Mouse (Mus musculus): ENCODE results near the gene Ppih. TPM values are rescaled to one million over a fixed set of nuclear protein-coding genes. Genes with fewer than 3 reads are reported as not detected.
A peak's percentile ranks its signal among the peaks of the same experiment; 100 is the strongest.

Gene Ppih
- total RNA-seq, 1 experiment: 127 TPM

DNA sequence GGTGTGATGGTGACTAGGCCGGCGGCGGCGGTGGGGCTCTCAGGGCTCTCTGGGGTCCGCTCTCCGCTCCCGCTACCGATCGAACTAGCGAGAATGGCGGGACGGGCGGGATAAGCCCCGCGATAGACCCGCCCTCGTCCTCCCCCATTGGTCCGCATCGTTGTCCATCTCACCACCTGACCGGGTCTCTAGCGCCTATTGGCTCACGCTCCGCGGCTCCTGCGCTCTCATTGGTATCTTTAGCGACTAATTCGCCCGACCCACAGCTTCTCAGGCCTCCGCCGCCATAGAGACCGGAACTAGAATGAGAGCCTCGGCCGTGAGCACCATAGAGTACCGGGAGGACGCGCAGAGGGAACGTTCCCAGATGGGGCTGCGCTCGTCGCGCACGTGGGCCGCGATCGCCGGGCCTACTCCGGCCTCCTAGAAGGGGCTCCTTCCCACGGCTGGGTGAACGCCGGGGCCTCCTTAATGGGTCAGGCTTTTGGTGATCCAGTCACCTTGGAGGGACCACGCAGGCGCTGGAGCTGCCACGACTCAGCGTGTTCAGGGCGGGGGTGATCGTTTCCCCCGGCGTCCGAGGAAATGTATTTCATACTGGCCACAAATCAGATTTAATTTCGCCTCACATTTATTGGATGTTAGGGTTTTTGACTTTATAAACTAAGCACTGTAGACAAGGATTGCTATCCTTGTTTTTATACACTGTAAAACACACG is 25.8 kb downstream of the Ppih start, which contains the start of gene Ybx1:
TSS of gene Ybx1 (minus strand) at position 190 of the 719 bp plus-strand sequence.
- peak; percentile 96 for DNase-seq (ENCODE audit: low read depth, low spot score)

DNA sequence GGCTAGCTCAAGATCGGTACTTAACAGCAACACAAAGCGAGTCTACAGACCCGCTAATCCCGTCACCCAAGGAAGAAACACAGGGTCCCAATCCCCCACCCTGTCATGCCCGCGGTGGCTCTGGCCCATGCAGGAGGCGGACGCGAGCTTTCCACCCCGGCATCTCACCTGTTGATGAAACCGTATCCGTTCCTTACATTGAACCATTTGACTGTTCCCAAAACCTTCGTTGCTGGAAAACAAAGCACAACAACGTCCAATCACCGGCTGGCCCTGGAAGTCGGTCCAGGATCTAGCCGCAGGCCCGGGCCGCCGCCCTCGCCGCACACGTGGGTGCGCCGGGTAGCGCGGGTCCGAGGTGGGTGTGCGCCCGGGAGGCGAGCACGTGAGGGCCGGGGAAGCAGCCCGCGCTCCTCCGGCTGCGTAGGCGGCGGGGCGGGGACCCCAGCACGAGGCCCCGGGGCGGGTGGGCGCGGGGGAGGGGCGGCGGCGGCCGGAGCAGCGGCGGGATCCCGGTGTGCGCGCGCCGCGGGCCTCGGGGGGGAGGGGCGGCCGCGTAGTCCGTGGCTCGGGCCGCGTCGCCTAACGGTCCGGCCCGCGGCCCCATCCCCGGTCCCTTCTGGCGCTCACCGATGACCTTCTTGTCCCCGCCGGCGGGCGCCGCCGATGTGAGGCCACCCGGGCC is 26.6 kb downstream of the Ppih start:
- DNase-seq (ENCODE audit: low read depth, low spot score): no peak
- peaks cover 0 to 3% of the 10 kb centered on the region in 2 experiments; a peak in 1 of 4 replicates for H3K4me1 ChIP-seq (ENCODE audit: control insufficient read depth in 2 of 2, insufficient read depth in 2 of 2, low read length in 2 of 2, poor library complexity in 1 of 2)
- no peaks in the 10 kb centered on the region for H3K9me3 ChIP-seq (ENCODE audit: control insufficient read depth, insufficient read depth, low read depth, low read length)
- 0 out of 2 replicates have a peak, but pooled peaks have one; percentile 24 for TF ChIP-seq HCFC1 (IDR thresholded peaks at IDR 0.05; ENCODE audit: borderline replicate concordance, insufficient read depth, low read length)
- no peak for TF ChIP-seq ZC3H11A (IDR thresholded peaks at IDR 0.05; ENCODE audit: borderline replicate concordance, low read depth, low read length)
- TF ChIP-seq MAFK (IDR thresholded peaks at IDR 0.05; ENCODE audit: insufficient read depth, low read depth, low read length): no peak
- TF ChIP-seq CHD2 (IDR thresholded peaks at IDR 0.05; ENCODE audit: low read depth, low read length): no peak
- no peak for TF ChIP-seq ZNF384 (IDR thresholded peaks at IDR 0.05; ENCODE audit: low read depth, low read length)
- H3K9ac ChIP-seq (ENCODE audit: insufficient read depth, low read depth, low read length, poor library complexity, severe bottlenecking): peak overlapping the region; percentile 95
- in situ Hi-C loops (cut with MboI; ENCODE audit: low sequenced_read_pairs in 2 of 2, unreplicated experiment in 2 of 2): no loop called here
- H3K27ac ChIP-seq (ENCODE audit: insufficient read depth, low read depth, low read length, poor library complexity, severe bottlenecking): peak overlapping the region; percentile 86
- peak overlapping the region; percentile 90 to 93 for H3K4me3 ChIP-seq (ENCODE audit: insufficient read depth in 1 of 2, low read depth in 1 of 2, low read length in 2 of 2, poor library complexity in 1 of 2, severe bottlenecking in 1 of 2)
- peaks cover 23% of the 10 kb centered on the region for H3K36me3 ChIP-seq (ENCODE audit: control insufficient read depth, insufficient read depth, low read length, poor library complexity, severe bottlenecking)

More for the DNA sequence above, 25.8 kb downstream of the Ppih start, which contains the start of gene Ybx1:
- TF ChIP-seq ZC3H11A (IDR thresholded peaks at IDR 0.05; ENCODE audit: borderline replicate concordance, low read depth, low read length) (no peak), CHD2 (IDR thresholded peaks at IDR 0.05; ENCODE audit: low read depth, low read length) (peak; percentile 78), MAFK (IDR thresholded peaks at IDR 0.05; ENCODE audit: insufficient read depth, low read depth, low read length) (no peak), ZNF384 (IDR thresholded peaks at IDR 0.05; ENCODE audit: low read depth, low read length) (no peak), HCFC1 (IDR thresholded peaks at IDR 0.05; ENCODE audit: borderline replicate concordance, insufficient read depth, low read length) (0 out of 2 replicates have a peak, but pooled peaks have one; percentile 31)
- in situ Hi-C loops (cut with MboI; ENCODE audit: low sequenced_read_pairs in 2 of 2, unreplicated experiment in 2 of 2): no loop called here
- Histone ChIP-seq H3K9ac (ENCODE audit: insufficient read depth, low read depth, low read length, poor library complexity, severe bottlenecking) (peak within 1 kb of the TSS; percentile 95), H3K4me1 (ENCODE audit: control insufficient read depth in 2 of 2, insufficient read depth in 2 of 2, low read length in 2 of 2, poor library complexity in 1 of 2) (no peaks in the 10 kb centered on the region), H3K27ac (ENCODE audit: insufficient read depth, low read depth, low read length, poor library complexity, severe bottlenecking) (peak within 1 kb of the TSS; percentile 86), H3K36me3 (ENCODE audit: control insufficient read depth, insufficient read depth, low read length, poor library complexity, severe bottlenecking) (peaks cover 20% of the 10 kb centered on the region), H3K9me3 (ENCODE audit: control insufficient read depth, insufficient read depth, low read depth, low read length) (no peaks in the 10 kb centered on the region), H3K4me3 (ENCODE audit: insufficient read depth in 1 of 2, low read depth in 1 of 2, low read length in 2 of 2, poor library complexity in 1 of 2, severe bottlenecking in 1 of 2) (peak within 1 kb of the TSS; percentile 90 to 93)

DNA sequence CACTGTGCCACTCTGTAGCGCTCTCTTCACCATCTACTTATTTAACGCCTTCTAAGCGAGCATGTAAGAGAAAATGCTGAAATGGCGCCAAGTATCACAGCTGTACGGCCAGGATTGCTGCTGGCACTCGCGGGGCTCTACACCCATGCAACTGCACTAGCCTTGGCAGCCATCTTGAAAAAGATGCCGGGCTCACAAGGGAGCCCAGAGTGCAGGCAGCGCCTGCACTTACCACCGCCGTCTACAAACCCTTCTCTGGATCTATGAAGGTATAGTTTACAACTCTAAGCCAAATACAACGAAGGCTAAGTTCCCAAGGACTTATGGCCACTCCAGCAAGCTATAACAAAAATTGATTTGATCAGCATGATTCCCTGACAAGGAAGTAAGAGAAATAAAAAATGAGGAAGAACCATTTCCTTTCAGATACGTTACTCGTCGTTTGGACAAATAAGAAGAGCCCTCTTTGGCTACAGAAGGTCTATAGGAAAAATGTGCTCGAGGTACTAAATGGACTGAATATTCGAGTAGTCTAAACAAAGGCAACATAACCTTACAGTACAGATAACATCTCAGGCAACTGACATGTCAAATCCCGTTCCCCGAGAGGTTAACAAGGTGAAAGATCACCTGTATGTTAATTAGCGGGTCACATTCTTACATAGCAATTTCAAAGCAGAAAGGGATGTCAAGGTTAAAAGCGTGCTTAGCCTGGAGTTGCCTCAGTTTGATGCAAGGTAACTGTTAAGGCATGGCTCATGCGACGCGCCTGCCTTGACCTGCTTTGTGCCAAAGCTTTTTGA is 27.4 kb downstream of the Ppih start:
- H3K4me1 ChIP-seq (ENCODE audit: control insufficient read depth in 2 of 2, insufficient read depth in 2 of 2, low read length in 2 of 2, poor library complexity in 1 of 2): peaks cover 0 to 3% of the 10 kb centered on the region in 2 experiments; a peak in 1 of 4 replicates
- DNase-seq (ENCODE audit: low read depth, low spot score): no peak
- H3K4me3 ChIP-seq (ENCODE audit: insufficient read depth in 1 of 2, low read depth in 1 of 2, low read length in 2 of 2, poor library complexity in 1 of 2, severe bottlenecking in 1 of 2): peak overlapping the region; percentile 90 to 93
- peaks cover 27% of the 10 kb centered on the region for H3K36me3 ChIP-seq (ENCODE audit: control insufficient read depth, insufficient read depth, low read length, poor library complexity, severe bottlenecking)
- H3K27ac ChIP-seq (ENCODE audit: insufficient read depth, low read depth, low read length, poor library complexity, severe bottlenecking): peak overlapping the region; percentile 86
- TF ChIP-seq MAFK (IDR thresholded peaks at IDR 0.05; ENCODE audit: insufficient read depth, low read depth, low read length) (no peak), CHD2 (IDR thresholded peaks at IDR 0.05; ENCODE audit: low read depth, low read length) (no peak)
- in situ Hi-C loops (cut with MboI; ENCODE audit: low sequenced_read_pairs in 2 of 2, unreplicated experiment in 2 of 2): no loop called here
- no peaks in the 10 kb centered on the region for H3K9me3 ChIP-seq (ENCODE audit: control insufficient read depth, insufficient read depth, low read depth, low read length)
- H3K9ac ChIP-seq (ENCODE audit: insufficient read depth, low read depth, low read length, poor library complexity, severe bottlenecking): peak overlapping the region; percentile 95

DNA sequence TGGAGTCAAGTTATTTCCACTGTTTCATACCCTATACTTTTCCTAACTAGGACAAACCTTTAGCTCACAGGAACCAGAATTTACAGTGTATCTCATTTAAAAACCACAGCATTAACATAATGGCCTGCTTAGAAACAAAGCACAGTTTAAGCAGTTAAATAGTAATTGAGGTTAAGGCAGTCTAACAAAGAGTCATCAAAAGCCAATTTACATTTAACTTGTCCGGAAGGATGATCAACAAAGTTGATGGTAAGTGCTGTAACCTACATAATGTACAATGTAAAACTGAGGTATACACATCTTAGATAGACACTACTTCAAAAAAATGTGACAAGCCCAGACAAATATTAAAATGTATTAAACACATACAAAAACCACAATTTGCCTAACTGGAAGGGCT is 28.4 kb downstream of the Ppih start:
- TF ChIP-seq MAFK (IDR thresholded peaks at IDR 0.05; ENCODE audit: insufficient read depth, low read depth, low read length) (no peak), CHD2 (IDR thresholded peaks at IDR 0.05; ENCODE audit: low read depth, low read length) (no peak), HCFC1 (IDR thresholded peaks at IDR 0.05; ENCODE audit: borderline replicate concordance, insufficient read depth, low read length) (no peak), ZNF384 (IDR thresholded peaks at IDR 0.05; ENCODE audit: low read depth, low read length) (no peak), ZC3H11A (IDR thresholded peaks at IDR 0.05; ENCODE audit: borderline replicate concordance, low read depth, low read length) (no peak)
- peaks cover 0 to 3% of the 10 kb centered on the region in 2 experiments; a peak in 1 of 4 replicates for H3K4me1 ChIP-seq (ENCODE audit: control insufficient read depth in 2 of 2, insufficient read depth in 2 of 2, low read length in 2 of 2, poor library complexity in 1 of 2)
- H3K27ac ChIP-seq (ENCODE audit: insufficient read depth, low read depth, low read length, poor library complexity, severe bottlenecking): no peak overlapping the region; the same call in 1 of the 2 replicates
- in situ Hi-C loops (cut with MboI; ENCODE audit: low sequenced_read_pairs in 2 of 2, unreplicated experiment in 2 of 2): no loop called here
- peaks cover 31% of the 10 kb centered on the region for H3K36me3 ChIP-seq (ENCODE audit: control insufficient read depth, insufficient read depth, low read length, poor library complexity, severe bottlenecking)
- H3K9me3 ChIP-seq (ENCODE audit: control insufficient read depth, insufficient read depth, low read depth, low read length): no peaks in the 10 kb centered on the region
- no peak for DNase-seq (ENCODE audit: low read depth, low spot score)
- peak overlapping the region; percentile 95; the same call in 1 of the 2 replicates for H3K9ac ChIP-seq (ENCODE audit: insufficient read depth, low read depth, low read length, poor library complexity, severe bottlenecking)
- H3K4me3 ChIP-seq (ENCODE audit: insufficient read depth in 1 of 2, low read depth in 1 of 2, low read length in 2 of 2, poor library complexity in 1 of 2, severe bottlenecking in 1 of 2): peak overlapping the region; percentile 90 to 93
